Mouse (Mus musculus) stomach, embryonic 16.5 days (tissue): ENCODE measurements at regions not wholly inside any gene's neighbourhood (a gene's known extent, or its start where the extent isn't known, plus 50 kb on each side); places are given as distances from the start of the nearest gene placed in this dataset.
"Not testable (repeated sequence)": the region's sequence is repeated elsewhere in the genome, so short reads cannot be mapped to it uniquely, and the experiment has no call there.

Experiments
- ATAC-seq: fragments of 200-750 bp; cut with Nextera tagmentation; 2 replicates; pipeline ENCODE4 v1.8.0; 2017; ENCODE audit warnings: moderate number of reproducible peaks, moderate TSS enrichment; ENCODE audit not compliant: insufficient read depth, low FRiP score
- H3K27ac ChIP-seq: fragments of 300-500 bp; sonication (generic); 2 replicates; pipeline ENCODE4 v1.5.1; 2014; ENCODE audit warnings: low read length
- H3K27me3 ChIP-seq: fragments of 300-500 bp; sonication (generic); 2 replicates; pipeline ENCODE4 v1.6.1; 2014; ENCODE audit warnings: low read length, control low read depth, mixed read lengths; ENCODE audit not compliant: control insufficient read depth, insufficient read depth
- H3K36me3 ChIP-seq: fragments of 300-500 bp; sonication (generic); 2 replicates; pipeline ENCODE4 v1.6.1; 2014; ENCODE audit warnings: low read length; ENCODE audit not compliant: control insufficient read depth, insufficient read depth
- H3K4me1 ChIP-seq: fragments of 300-500 bp; sonication (generic); 2 replicates; pipeline ENCODE4 v1.6.1; 2014; ENCODE audit warnings: low read length, control low read depth, mixed read lengths; ENCODE audit not compliant: control insufficient read depth, insufficient read depth
- H3K4me2 ChIP-seq: fragments of 300-500 bp; sonication (generic); 2 replicates; pipeline ENCODE4 v1.6.1; 2014; ENCODE audit warnings: low read depth, low read length, mixed read lengths
- H3K4me3 ChIP-seq: fragments of 300-500 bp; sonication (generic); replicated peaks from 2 replicates; pipeline ENCODE4 v1.5.1; 2014; ENCODE audit warnings: mild to moderate bottlenecking, low read length
- H3K9ac ChIP-seq: fragments of 300-500 bp; sonication (generic); 2 replicates; pipeline ENCODE4 v1.6.1; 2014; ENCODE audit warnings: low read length
- H3K9me3 ChIP-seq: fragments of 300-500 bp; sonication (generic); replicated peaks from 2 replicates; pipeline ENCODE4 v1.6.1; 2016; ENCODE audit warnings: low read length, control low read depth; ENCODE audit not compliant: control insufficient read depth
- WGBS: fragments of 180-500 bp; shearing (Covaris S2); extraction: QIAGEN DNeasy Blood & Tissue Kit; methylation state at CpG from one replicate; pipeline ENCODE4 v1.1.7; 2014; 5-methylcytosine and 5-hydroxymethylcytosine counted together

- WGBS, result 96% methylated on average over 4 of the region's 4 CpGs
- H3K9ac ChIP-seq, result no peak overlapping the region
- no peak overlapping the region for H3K4me2 ChIP-seq
- no peak for ATAC-seq
- H3K9me3 ChIP-seq, result 0 out of 2 replicates have a peak, but pooled peaks cover 2% of the 10 kb centered on the region
- H3K36me3 ChIP-seq, result no peaks in the 10 kb centered on the region
- H3K4me3 ChIP-seq, result no peak overlapping the region
- H3K27me3 ChIP-seq, result no peaks in the 10 kb centered on the region
- no peak overlapping the region for H3K27ac ChIP-seq
- H3K4me1 ChIP-seq, result no peaks in the 10 kb centered on the region
These were observed 68.3 kb upstream of the Dnajc1 start for GRCm38 (mm10) chr2:18460901-18461300.

- H3K9ac ChIP-seq, ATAC-seq, H3K9me3 ChIP-seq, H3K36me3 ChIP-seq, H3K4me1 ChIP-seq, H3K4me2 ChIP-seq, H3K27ac ChIP-seq, H3K4me3 ChIP-seq, H3K27me3 ChIP-seq: not testable (repeated sequence)
- 83% methylated on average over 3 of the region's 3 CpGs for WGBS
These were observed 67.7 kb upstream of the Dnajc1 start for GRCm38 (mm10) chr2:18460281-18460680.

GRCm38 (mm10) chr2:18453426-18453825 lies 60.8 kb upstream of the Dnajc1 start:
- not testable (repeated sequence) for H3K27me3 ChIP-seq, H3K9ac ChIP-seq, H3K4me1 ChIP-seq, H3K9me3 ChIP-seq, H3K4me2 ChIP-seq, H3K4me3 ChIP-seq, H3K36me3 ChIP-seq, ATAC-seq, H3K27ac ChIP-seq
- WGBS, result 57% methylated on average over 2 of the region's 2 CpGs

GRCm38 (mm10) chr2:18445809-18446208 lies 53.2 kb upstream of the Dnajc1 start:
- Histone ChIP-seq H3K4me1 (no peaks in the 10 kb centered on the region), H3K27ac (no peak overlapping the region), H3K4me2 (no peak overlapping the region), H3K36me3 (no peaks in the 10 kb centered on the region), H3K27me3 (no peaks in the 10 kb centered on the region), H3K4me3 (no peak overlapping the region), H3K9me3 (no peaks in the 10 kb centered on the region), H3K9ac (no peak overlapping the region)
- ATAC-seq, result no peak
- WGBS, result 63% methylated on average over 1 of the region's 1 CpGs
